Mouse (Mus musculus) heart, postnatal 0 days (tissue): Measurements from ENCODE around the gene Colgalt1. TPM values are rescaled to one million over a fixed set of nuclear protein-coding genes. Genes with fewer than 3 reads are reported as not detected.

ENCODE experiments used
- ATAC-seq: fragments of 200-750 bp; cut with Nextera tagmentation; 2 replicates; pipeline ENCODE4 v1.8.0; 2017; ENCODE audit warnings: low read depth, moderate number of reproducible peaks, moderate library complexity; ENCODE audit not compliant: insufficient read depth
- DNase-seq: peaks from one replicate; pipeline ENCODE4 v3.0.0-alpha.2; 2016; ENCODE audit warnings: low spot score
- H3K27ac ChIP-seq: fragments of 300-500 bp; sonication (generic); 2 replicates; pipeline ENCODE4 v1.5.1; 2014; ENCODE audit warnings: low read depth, mild to moderate bottlenecking
- H3K27me3 ChIP-seq: fragments of 300-500 bp; sonication (generic); 2 replicates; pipeline ENCODE4 v1.6.1; 2014; ENCODE audit warnings: low read length, mixed read lengths; ENCODE audit not compliant: control insufficient read depth, insufficient read depth
- H3K36me3 ChIP-seq: fragments of 300-500 bp; sonication (generic); replicated peaks from 2 replicates; pipeline ENCODE4 v1.6.1; 2014; ENCODE audit warnings: low read length, mixed read lengths; ENCODE audit not compliant: control insufficient read depth, insufficient read depth
- H3K4me1 ChIP-seq: fragments of 300-500 bp; sonication (generic); 2 replicates; pipeline ENCODE4 v1.6.1; 2014; ENCODE audit warnings: antibody characterized with exemption; ENCODE audit not compliant: control insufficient read depth, insufficient read depth
- H3K4me2 ChIP-seq: fragments of 300-500 bp; sonication (generic); 2 replicates; pipeline ENCODE4 v1.6.1; 2014; ENCODE audit warnings: low read depth, mild to moderate bottlenecking, low read length, moderate library complexity
- H3K4me3 ChIP-seq: fragments of 300-500 bp; sonication (generic); 2 replicates; pipeline ENCODE4 v1.5.1; 2014; ENCODE audit warnings: low read depth, low read length
- H3K9ac ChIP-seq: fragments of 300-500 bp; sonication (generic); replicated peaks from 2 replicates; pipeline ENCODE4 v1.6.1; 2014; ENCODE audit warnings: low read depth, low read length, mixed read lengths
- H3K9me3 ChIP-seq: fragments of 300-500 bp; sonication (generic); replicated peaks from 2 replicates; pipeline ENCODE4 v1.6.1; 2016; ENCODE audit warnings: low read length; ENCODE audit not compliant: control insufficient read depth
- CTCF ChIP-seq: IDR thresholded peaks from 2 replicates; pipeline ENCODE4 v1.5.1; 2016; ENCODE audit warnings: antibody characterized with exemption, control low read depth, low read depth
- EP300 ChIP-seq: IDR thresholded peaks from 2 replicates; pipeline ENCODE4 v1.6.1; 2016; ENCODE audit warnings: antibody characterized with exemption, low read depth
- WGBS: fragments of 180-500 bp; shearing (Covaris S2); extraction: QIAGEN DNeasy Blood & Tissue Kit; methylation state at CpG from one replicate; pipeline ENCODE4 v1.1.7; 2014; 5-methylcytosine and 5-hydroxymethylcytosine counted together
- polyA plus RNA-seq: library from polyadenylated mRNA; unstranded; fragments of >200 nt; fragmentation: Nextera tagmentation; extraction: Ambion mirVana; gene quantifications from 2 replicates; pipeline ENCODE4 v1.2.1, GENCODE M21; 2015
- total RNA-seq: library from RNA; depleted of rRNA; stranded (reverse); fragments of >200 nt; gene quantifications from 2 replicates; pipeline ENCODE4 v1.2.3, GENCODE M21; 2014; ENCODE audit warnings: low replicate concordance

Colgalt1 gene
- total and polyA plus RNA-seq, 2 experiments from 2014 or later: 32.7 to 108 TPM

DNA sequence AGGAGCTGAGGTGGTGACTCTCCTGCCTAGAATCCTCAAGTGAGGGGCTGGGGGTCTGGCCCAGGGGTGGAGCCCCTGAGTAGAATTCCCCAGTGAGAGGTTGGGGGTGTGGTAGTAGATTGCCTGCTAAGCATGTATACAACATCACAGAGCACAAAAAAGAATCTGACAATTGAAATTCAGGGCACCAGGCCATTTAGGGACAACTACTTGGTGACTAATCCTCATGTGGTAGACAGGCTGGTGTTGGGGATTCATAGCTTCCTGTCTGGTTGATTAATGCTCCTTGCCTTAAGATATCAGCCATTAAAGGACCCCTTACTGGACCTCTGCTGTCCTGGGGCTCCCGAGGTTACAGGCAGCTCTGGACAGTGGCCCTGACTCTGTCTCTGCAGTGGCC lies 31.8 kb upstream of the Colgalt1 start:
- whole genome bisulfite sequencing: 55% methylated on average over 1 of the region's 1 CpGs

DNA sequence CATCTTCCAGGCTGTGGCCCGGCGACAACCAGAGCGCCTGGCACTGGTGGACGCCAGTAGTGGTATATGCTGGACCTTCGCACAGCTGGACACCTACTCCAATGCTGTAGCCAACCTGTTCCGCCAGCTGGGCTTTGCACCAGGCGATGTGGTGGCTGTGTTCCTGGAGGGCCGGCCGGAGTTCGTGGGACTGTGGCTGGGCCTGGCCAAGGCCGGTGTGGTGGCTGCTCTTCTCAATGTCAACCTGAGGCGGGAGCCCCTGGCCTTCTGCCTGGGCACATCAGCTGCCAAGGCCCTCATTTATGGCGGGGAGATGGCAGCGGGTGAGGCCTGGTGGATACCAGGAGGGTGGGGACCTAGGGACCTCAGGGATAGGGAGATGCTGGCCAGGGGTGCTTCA lies 31.3 kb upstream of the Colgalt1 start:
- no peak overlapping the region for H3K4me2 ChIP-seq
- H3K36me3 ChIP-seq: peaks cover 22% of the 10 kb centered on the region
- ATAC-seq: no peak
- TF ChIP-seq EP300 (no peak), CTCF (no peak)
- no peaks in the 10 kb centered on the region for H3K27me3 ChIP-seq
- DNase-seq: no peak
- no peaks in the 10 kb centered on the region for H3K9me3 ChIP-seq
- WGBS: 83% methylated on average over 14 of the region's 14 CpGs
- H3K27ac ChIP-seq: no peak overlapping the region
- no peaks in the 10 kb centered on the region for H3K4me1 ChIP-seq
- no peak overlapping the region for H3K9ac ChIP-seq
- no peak overlapping the region for H3K4me3 ChIP-seq

More for the DNA sequence above, 31.8 kb upstream of the Colgalt1 start:
- DNase-seq (no peak), ATAC-seq (no peak)
- H3K4me3 ChIP-seq: no peak overlapping the region
- no peak for TF ChIP-seq EP300
- no peak for TF ChIP-seq CTCF
- H3K27ac ChIP-seq: no peak overlapping the region
- no peaks in the 10 kb centered on the region for H3K27me3 ChIP-seq
- peaks cover 17% of the 10 kb centered on the region for H3K36me3 ChIP-seq
- H3K9me3 ChIP-seq: no peaks in the 10 kb centered on the region
- H3K9ac ChIP-seq: no peak overlapping the region
- no peak overlapping the region for H3K4me2 ChIP-seq
- no peaks in the 10 kb centered on the region for H3K4me1 ChIP-seq

DNA sequence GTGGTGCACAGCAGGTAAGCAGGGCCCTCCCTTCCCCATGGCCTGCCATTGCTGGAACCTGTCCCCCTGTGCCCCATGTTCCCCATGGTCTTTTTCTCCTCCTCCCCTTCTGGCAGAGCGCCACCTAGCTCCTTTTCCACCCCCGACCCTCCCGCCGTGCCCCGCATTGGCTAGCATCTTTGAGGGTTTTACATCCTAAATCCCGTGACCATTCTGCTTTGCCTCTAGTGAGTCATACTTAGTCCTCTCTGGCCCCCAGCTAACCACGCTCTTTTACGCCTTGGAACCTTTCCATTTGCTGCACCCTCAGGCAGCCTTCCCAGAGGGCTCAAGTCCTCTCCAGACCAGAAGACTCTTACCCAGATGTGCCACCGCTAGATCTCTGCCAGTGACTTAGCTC lies 30.6 kb upstream of the Colgalt1 start:
- H3K9ac ChIP-seq: no peak overlapping the region
- DNase-seq (no peak), ATAC-seq (no peak)
- no peak overlapping the region for H3K4me3 ChIP-seq
- no peak overlapping the region for H3K27ac ChIP-seq
- TF ChIP-seq CTCF (no peak), EP300 (no peak)
- WGBS: 60% methylated on average over 9 of the region's 9 CpGs
- no peaks in the 10 kb centered on the region for H3K27me3 ChIP-seq
- H3K36me3 ChIP-seq: peaks cover 29% of the 10 kb centered on the region
- no peaks in the 10 kb centered on the region for H3K4me1 ChIP-seq
- H3K9me3 ChIP-seq: no peaks in the 10 kb centered on the region
- no peak overlapping the region for H3K4me2 ChIP-seq

DNA sequence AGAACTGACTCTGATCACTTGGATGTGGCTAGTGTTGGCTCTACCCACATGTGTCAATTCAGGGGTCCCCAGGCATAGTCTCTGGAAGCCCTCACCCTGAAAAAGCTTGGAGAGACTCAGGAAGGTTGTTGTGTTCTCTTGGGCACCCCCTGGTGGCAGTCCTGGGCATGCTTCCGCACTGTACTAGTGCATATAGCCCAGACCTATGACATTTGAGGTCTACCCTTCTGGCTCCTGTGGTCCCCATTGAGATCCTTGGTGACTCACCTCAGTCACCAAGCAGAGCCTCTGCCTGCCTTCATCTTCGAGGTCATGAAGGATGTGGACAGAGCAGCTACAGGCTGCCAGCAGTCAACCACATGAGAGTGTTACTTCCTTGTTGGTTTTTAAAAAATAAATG lies 23.9 kb upstream of the Colgalt1 start:
- H3K27ac ChIP-seq: no peak overlapping the region
- 86% methylated on average over 2 of the region's 2 CpGs for WGBS
- peaks cover 29% of the 10 kb centered on the region for H3K36me3 ChIP-seq
- H3K4me1 ChIP-seq: 0 out of 2 replicates have a peak, but pooled peaks cover 6% of the 10 kb centered on the region
- no peaks in the 10 kb centered on the region for H3K9me3 ChIP-seq
- no peak overlapping the region for H3K4me3 ChIP-seq
- TF ChIP-seq CTCF (peak; percentile 56), EP300 (no peak)
- no peaks in the 10 kb centered on the region for H3K27me3 ChIP-seq
- no peak overlapping the region for H3K9ac ChIP-seq
- DNase-seq (no peak), ATAC-seq (no peak)
- no peak overlapping the region for H3K4me2 ChIP-seq

DNA sequence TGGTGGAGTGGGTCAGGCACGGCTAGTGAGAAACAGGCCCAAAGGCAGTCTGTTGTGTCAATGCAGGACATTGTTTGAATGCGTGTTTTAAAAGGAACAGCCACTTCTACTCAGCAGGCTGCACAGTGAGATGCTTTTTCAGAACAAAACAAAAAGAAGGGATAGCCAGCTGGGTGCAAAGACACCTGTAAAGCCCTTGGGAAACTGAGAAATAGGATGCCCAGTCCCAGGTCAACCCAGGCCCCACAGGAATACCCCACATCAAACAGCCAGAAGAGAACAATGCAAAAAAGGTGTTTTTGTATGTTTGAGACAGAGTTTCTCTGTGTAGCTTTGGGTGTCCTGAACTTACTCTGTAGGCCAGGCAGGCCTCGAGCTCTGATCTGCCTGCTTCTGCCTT lies 22.0 kb upstream of the Colgalt1 start:
- Histone ChIP-seq H3K27me3 (no peaks in the 10 kb centered on the region), H3K4me2 (no peak overlapping the region), H3K4me3 (no peak overlapping the region), H3K9ac (no peak overlapping the region), H3K27ac (no peak overlapping the region), H3K4me1 (peaks cover 18% of the 10 kb centered on the region), H3K36me3 (peaks cover 25% of the 10 kb centered on the region), H3K9me3 (no peaks in the 10 kb centered on the region)
- WGBS: 77% methylated on average over 3 of the region's 3 CpGs
- no peak for DNase-seq
- no peak for TF ChIP-seq CTCF
- no peak for ATAC-seq

DNA sequence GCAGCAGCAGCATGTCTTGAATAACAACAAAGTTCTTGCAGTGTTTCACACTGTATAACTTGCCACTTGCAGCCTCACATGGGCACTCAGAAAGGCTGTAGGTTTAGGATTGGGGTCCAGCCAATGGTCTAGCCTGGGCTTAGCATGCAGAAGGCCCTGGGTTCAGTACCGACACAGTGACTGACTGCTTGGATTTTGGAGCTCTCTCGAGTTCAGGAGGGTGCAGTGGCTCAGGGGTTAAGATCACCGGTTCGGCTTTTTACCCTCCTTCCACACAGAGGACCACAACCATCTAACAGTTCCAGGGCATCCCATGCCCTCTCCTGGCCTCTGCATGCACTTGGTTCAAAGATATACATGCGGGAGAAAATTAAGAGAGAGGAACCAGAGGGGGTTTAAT lies 19.8 kb upstream of the Colgalt1 start:
- peaks cover 18% of the 10 kb centered on the region for H3K4me1 ChIP-seq
- H3K27ac ChIP-seq: peak overlapping the region; percentile 98
- 26% methylated on average over 5 of the region's 5 CpGs for WGBS
- peak overlapping the region; percentile 89 for H3K4me2 ChIP-seq
- no peaks in the 10 kb centered on the region for H3K9me3 ChIP-seq
- TF ChIP-seq EP300 (no peak), CTCF (no peak)
- no peak for ATAC-seq
- no peak for DNase-seq
- no peaks in the 10 kb centered on the region for H3K27me3 ChIP-seq
- H3K36me3 ChIP-seq: peaks cover 3% of the 10 kb centered on the region
- peak overlapping the region; percentile 82 for H3K9ac ChIP-seq
- H3K4me3 ChIP-seq: peak overlapping the region; percentile 74
